Mouse (Mus musculus) heart, embryonic 16.5 days (tissue): ENCODE data around the gene Ptprcap. TPM values are rescaled to one million over a fixed set of nuclear protein-coding genes. Genes with fewer than 3 reads are reported as not detected.

ENCODE experiments used
- ATAC-seq: fragments of 200-750 bp; cut with Nextera tagmentation; replicated peaks from 2 replicates; pipeline ENCODE4 v1.8.0; 2017; ENCODE audit warnings: moderate number of reproducible peaks; ENCODE audit not compliant: insufficient read depth, low FRiP score; ENCODE audit errors: extremely low read depth
- H3K27ac ChIP-seq: fragments of 300-500 bp; sonication (generic); 2 replicates; pipeline ENCODE4 v1.5.1; 2014; ENCODE audit warnings: mild to moderate bottlenecking, low read length, control low read depth, moderate library complexity
- H3K27me3 ChIP-seq: fragments of 300-500 bp; sonication (generic); 2 replicates; pipeline ENCODE4 v1.6.1; 2014; ENCODE audit warnings: low read length, mixed read lengths; ENCODE audit not compliant: control insufficient read depth, insufficient read depth
- H3K36me3 ChIP-seq: fragments of 300-500 bp; sonication (generic); 2 replicates; pipeline ENCODE4 v1.6.1; 2014; ENCODE audit not compliant: control insufficient read depth, insufficient read depth
- H3K4me1 ChIP-seq: fragments of 300-500 bp; sonication (generic); 2 replicates; pipeline ENCODE4 v1.6.1; 2014; ENCODE audit warnings: low read length, mixed read lengths; ENCODE audit not compliant: control insufficient read depth, insufficient read depth
- H3K4me2 ChIP-seq: fragments of 300-500 bp; sonication (generic); 2 replicates; pipeline ENCODE4 v1.6.1; 2014; ENCODE audit warnings: low read depth, mild to moderate bottlenecking, control low read depth, low read length
- H3K4me3 ChIP-seq: fragments of 300-500 bp; sonication (generic); 2 replicates; pipeline ENCODE4 v1.5.1; 2014; ENCODE audit warnings: mild to moderate bottlenecking, control low read depth, low read length
- H3K9ac ChIP-seq: fragments of 300-500 bp; sonication (generic); 2 replicates; pipeline ENCODE4 v1.6.1; 2014; ENCODE audit warnings: low read length, control low read depth
- H3K9me3 ChIP-seq: fragments of 300-500 bp; sonication (generic); replicated peaks from 2 replicates; pipeline ENCODE4 v1.6.1; 2016; ENCODE audit warnings: low read length; ENCODE audit not compliant: control insufficient read depth
- WGBS: fragments of 180-500 bp; shearing (Covaris S2); extraction: QIAGEN DNeasy Blood & Tissue Kit; methylation state at CpG from one replicate; pipeline ENCODE4 v1.1.7; 2014; 5-methylcytosine and 5-hydroxymethylcytosine counted together
- polyA plus RNA-seq: library from polyadenylated mRNA; unstranded; fragments of >200 nt; fragmentation: Nextera tagmentation; extraction: Ambion mirVana; gene quantifications from 2 replicates; pipeline ENCODE4 v1.2.1, GENCODE M21; 2015

The Ptprcap gene
- 25.3 and 71.1 TPM in 2 replicates for polyA plus RNA-seq

- no peak for ATAC-seq
- H3K36me3 ChIP-seq = peaks cover 20% of the 10 kb centered on the region
- no peak within 1 kb of the TSS for H3K9ac ChIP-seq
- H3K27me3 ChIP-seq = no peaks in the 10 kb centered on the region
- no peak within 1 kb of the TSS; the same call in 1 of the 2 replicates for H3K4me3 ChIP-seq
- H3K4me1 ChIP-seq = peaks cover 12% of the 10 kb centered on the region
- no peaks in the 10 kb centered on the region for H3K9me3 ChIP-seq
- no peak within 1 kb of the TSS for H3K27ac ChIP-seq
- 56% methylated on average over 11 of the region's 11 CpGs for WGBS
- no peak within 1 kb of the TSS for H3K4me2 ChIP-seq
These were observed at the start of gene Ptprcap for GRCm38 (mm10) chr19:4153232-4153654. Gene Ptprcap (plus strand): TSS chr19:4153604.

- H3K27me3 ChIP-seq = peaks cover 20% of the 10 kb centered on the region; the same call in 1 of the 2 replicates
- H3K36me3 ChIP-seq = peaks cover 2% of the 10 kb centered on the region
- H3K9ac ChIP-seq = no peak overlapping the region
- peaks cover 19% of the 10 kb centered on the region for H3K4me1 ChIP-seq
- no peaks in the 10 kb centered on the region for H3K9me3 ChIP-seq
- ATAC-seq = no peak
- H3K4me2 ChIP-seq = no peak overlapping the region
- 60% methylated on average over 3 of the region's 3 CpGs for WGBS
- no peak overlapping the region for H3K4me3 ChIP-seq
- no peak overlapping the region for H3K27ac ChIP-seq
These were observed 49.6 kb upstream of the Ptprcap start for GRCm38 (mm10) chr19:4103792-4104191.

- Histone ChIP-seq H3K27ac (no peak overlapping the region), H3K9ac (no peak overlapping the region), H3K4me3 (no peak overlapping the region), H3K4me1 (peaks cover 11% of the 10 kb centered on the region), H3K9me3 (no peaks in the 10 kb centered on the region), H3K36me3 (peaks cover 2% of the 10 kb centered on the region), H3K4me2 (no peak overlapping the region), H3K27me3 (peaks cover 20% of the 10 kb centered on the region; the same call in 1 of the 2 replicates)
- ATAC-seq = no peak
- 90% methylated on average over 16 of the region's 16 CpGs for WGBS
These were observed 48.7 kb upstream of the Ptprcap start for GRCm38 (mm10) chr19:4104675-4105194.

- H3K27me3 ChIP-seq = peaks cover 10% of the 10 kb centered on the region; the same call in 1 of the 2 replicates
- no peak overlapping the region for H3K9ac ChIP-seq
- peaks cover 2% of the 10 kb centered on the region for H3K36me3 ChIP-seq
- ATAC-seq = no peak
- no peaks in the 10 kb centered on the region for H3K4me1 ChIP-seq
- no peak overlapping the region for H3K27ac ChIP-seq
- WGBS = 90% methylated on average over 14 of the region's 14 CpGs
- H3K4me3 ChIP-seq = no peak overlapping the region
- no peak overlapping the region for H3K4me2 ChIP-seq
- H3K9me3 ChIP-seq = no peaks in the 10 kb centered on the region
These were observed 46.8 kb upstream of the Ptprcap start for GRCm38 (mm10) chr19:4106654-4107053.

- H3K4me2 ChIP-seq = no peak overlapping the region
- 83% methylated on average over 9 of the region's 9 CpGs for WGBS
- H3K4me1 ChIP-seq = peaks cover 6% of the 10 kb centered on the region
- no peak overlapping the region for H3K9ac ChIP-seq
- no peaks in the 10 kb centered on the region for H3K9me3 ChIP-seq
- ATAC-seq = no peak
- H3K27ac ChIP-seq = no peak overlapping the region
- no peaks in the 10 kb centered on the region for H3K27me3 ChIP-seq
- no peaks in the 10 kb centered on the region; the same call in 1 of the 2 replicates for H3K36me3 ChIP-seq
- no peak overlapping the region for H3K4me3 ChIP-seq
These were observed 44.9 kb upstream of the Ptprcap start for GRCm38 (mm10) chr19:4108535-4108934.

- Histone ChIP-seq H3K36me3 (peaks cover 16% of the 10 kb centered on the region), H3K27ac (no peak overlapping the region)
- no peak for ATAC-seq
These were observed 41.1 kb upstream of the Ptprcap start for GRCm38 (mm10) chr19:4112063-4112960.

GRCm38 (mm10) chr19:4113186-4113805 is 40.1 kb upstream of the Ptprcap start:
- Histone ChIP-seq H3K9me3 (no peaks in the 10 kb centered on the region), H3K4me2 (peak overlapping the region; percentile 11; the same call in 1 of the 2 replicates), H3K27me3 (no peaks in the 10 kb centered on the region), H3K36me3 (peaks cover 20% of the 10 kb centered on the region), H3K9ac (peak overlapping the region; percentile 35; the same call in 1 of the 2 replicates), H3K4me1 (peaks cover 10% of the 10 kb centered on the region), H3K4me3 (no peak overlapping the region), H3K27ac (peak overlapping the region; percentile 72)
- WGBS = 42% methylated on average over 13 of the region's 13 CpGs
- ATAC-seq = peak; percentile 59; the same call in 1 of the 2 replicates

More at GRCm38 (mm10) chr19:4112063-4112960, 41.1 kb upstream of the Ptprcap start:
- H3K9ac ChIP-seq = no peak overlapping the region
- WGBS = 93% methylated on average over 26 of the region's 26 CpGs
- H3K9me3 ChIP-seq = no peaks in the 10 kb centered on the region
- H3K4me3 ChIP-seq = no peak overlapping the region
- no peaks in the 10 kb centered on the region for H3K27me3 ChIP-seq
- H3K4me2 ChIP-seq = no peak overlapping the region
- H3K4me1 ChIP-seq = peaks cover 10% of the 10 kb centered on the region

GRCm38 (mm10) chr19:4113806-4114230 is 39.6 kb upstream of the Ptprcap start:
- peaks cover 20% of the 10 kb centered on the region for H3K36me3 ChIP-seq
- peak overlapping the region; percentile 35 for H3K9ac ChIP-seq
- peak overlapping the region; percentile 11; the same call in 1 of the 2 replicates for H3K4me2 ChIP-seq
- H3K9me3 ChIP-seq = no peaks in the 10 kb centered on the region
- no peak overlapping the region for H3K4me3 ChIP-seq
- peak; percentile 39; the same call in 1 of the 2 replicates for ATAC-seq
- H3K27me3 ChIP-seq = no peaks in the 10 kb centered on the region
- peaks cover 10% of the 10 kb centered on the region for H3K4me1 ChIP-seq
- H3K27ac ChIP-seq = peak overlapping the region; percentile 72
- WGBS = 37% methylated on average over 5 of the region's 5 CpGs
